Mouse (Mus musculus) olfactory bulb, adult 2 months (tissue): ENCODE results near the gene Cyp2r1. TPM values are rescaled to one million over a fixed set of nuclear protein-coding genes. Genes with fewer than 3 reads are reported as not detected.

Source experiments
- H3K27ac ChIP-seq: fragments of 200-500 bp; 2 replicates; pipeline ENCODE4 v1.5.1; 2012; ENCODE audit warnings: low read depth, low read length; ENCODE audit not compliant: insufficient read depth
- H3K4me1 ChIP-seq: fragments of 200-500 bp; 2 replicates; pipeline ENCODE4 v1.6.1; 2012; ENCODE audit warnings: low read length; ENCODE audit not compliant: control insufficient read depth, insufficient read depth
- H3K4me3 ChIP-seq: fragments of 200-500 bp; 2 replicates; pipeline ENCODE4 v1.5.1; 2012; ENCODE audit warnings: mild to moderate bottlenecking, low read depth, low read length, moderate library complexity; ENCODE audit not compliant: insufficient read depth
- CTCF ChIP-seq: fragments of 200-500 bp; IDR thresholded peaks from 2 replicates; pipeline ENCODE4 v1.5.1; 2012; ENCODE audit warnings: low read depth, mild to moderate bottlenecking, low read length, moderate library complexity; ENCODE audit not compliant: insufficient read depth
- POLR2A ChIP-seq: fragments of 200-500 bp; IDR thresholded peaks from 2 replicates; pipeline ENCODE4 v1.6.1; 2012; ENCODE audit warnings: mild to moderate bottlenecking, low read depth, low read length, moderate library complexity; ENCODE audit not compliant: insufficient read depth
- WGBS: fragments of 180-500 bp; shearing (Covaris S2); methylation state at CpG from one replicate; pipeline ENCODE4 v1.1.7; 2018; 5-methylcytosine and 5-hydroxymethylcytosine counted together
- polyA plus RNA-seq: library from polyadenylated mRNA; stranded (reverse); fragments of >200 nt; gene quantifications from 2 replicates; pipeline ENCODE4 v1.2.4, GENCODE M21; 2012; ENCODE audit warnings: low replicate concordance; ENCODE audit not compliant: missing spikeins, insufficient read depth, insufficient read length

Cyp2r1 gene
- polyA plus RNA-seq, 1 experiment: not detected

- no peak overlapping the region for H3K4me3 ChIP-seq
Observed at GRCm38 (mm10) chr7:114520122-114520521, 42.6 kb downstream of the Cyp2r1 start.

GRCm38 (mm10) chr7:114508879-114509278 lies 53.9 kb downstream of the Cyp2r1 start:
- 89% methylated on average over 2 of the region's 2 CpGs for WGBS
- H3K4me1 ChIP-seq: no peaks in the 10 kb centered on the region
- TF ChIP-seq POLR2A (no peak), CTCF (no peak)
- no peak overlapping the region for H3K27ac ChIP-seq
- no peak overlapping the region for H3K4me3 ChIP-seq

More at GRCm38 (mm10) chr7:114520122-114520521, 42.6 kb downstream of the Cyp2r1 start:
- TF ChIP-seq POLR2A (no peak), CTCF (no peak)
- 97% methylated on average over 1 of the region's 1 CpGs for WGBS
- H3K27ac ChIP-seq: no peak overlapping the region
- no peaks in the 10 kb centered on the region for H3K4me1 ChIP-seq

Other genes starting within 250 kb of the Cyp2r1 start
- not detected in 2 replicates for gene Pde3b, start 147.7 kb downstream of the Cyp2r1 start, polyA plus RNA-seq
- not detected in 2 replicates for gene Calca, start 73.4 kb upstream of the Cyp2r1 start, polyA plus RNA-seq
- not detected in 2 replicates for gene Calcb, start 155.7 kb upstream of the Cyp2r1 start, polyA plus RNA-seq
- not detected in 2 replicates for gene Insc, start 180.7 kb upstream of the Cyp2r1 start, polyA plus RNA-seq